Mouse (Mus musculus): ENCODE data around the gene Kcnd2.
"Not testable (repeated sequence)": the region's sequence is repeated elsewhere in the genome, so short reads cannot be mapped to it uniquely, and the experiment has no call there.

Gene Kcnd2

GRCm38 (mm10) chr6:21215491-21216191, at the start of gene Kcnd2:
Kcnd2 (plus strand) TSS chr6:21215503.
- DNase-seq, result no peak

DNA sequence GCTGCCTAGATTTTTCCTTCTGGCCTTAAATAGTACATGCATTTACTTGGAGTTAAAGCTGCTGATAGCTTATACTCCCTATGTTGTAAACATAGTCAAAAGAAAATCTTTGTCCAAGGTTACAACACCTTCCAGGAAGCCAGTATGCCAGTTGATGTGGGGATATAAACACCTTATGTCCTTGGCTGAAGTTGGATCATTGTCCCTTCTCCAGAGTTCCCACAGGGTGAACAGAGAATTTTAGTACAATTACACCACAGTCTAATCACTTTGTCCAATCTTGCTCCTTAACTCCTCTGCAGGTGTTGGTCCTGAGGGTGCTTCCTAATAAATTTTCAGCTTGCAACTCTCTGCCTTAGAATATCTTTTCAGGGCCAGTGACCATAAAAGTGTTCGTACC, 48.7 kb upstream of the Kcnd2 start:
- no peak for DNase-seq

DNA sequence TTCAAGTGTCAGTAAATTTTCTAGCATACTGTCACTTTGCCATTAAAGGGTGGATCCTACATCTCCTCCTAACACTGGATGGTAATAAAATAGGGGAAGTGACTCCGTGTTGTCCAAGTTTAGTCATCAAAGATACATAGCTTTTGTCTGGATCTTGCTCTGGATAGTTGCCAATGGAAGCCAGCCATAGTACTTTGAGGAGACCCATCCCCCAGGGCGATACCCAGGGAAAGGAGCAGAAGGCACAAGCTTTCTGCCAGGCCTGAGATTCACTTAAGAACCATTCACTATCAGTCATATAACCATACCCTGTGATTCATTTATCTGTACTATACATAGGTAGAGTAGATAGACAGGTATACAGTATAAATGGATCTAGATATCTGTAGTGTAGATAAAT, 20.0 kb upstream of the Kcnd2 start:
- no peak for DNase-seq

- peak; percentile 7 to 51 for DNase-seq
Observed at GRCm38 (mm10) chr6:21213865-21214672, 1.2 kb upstream of the Kcnd2 start.

DNA sequence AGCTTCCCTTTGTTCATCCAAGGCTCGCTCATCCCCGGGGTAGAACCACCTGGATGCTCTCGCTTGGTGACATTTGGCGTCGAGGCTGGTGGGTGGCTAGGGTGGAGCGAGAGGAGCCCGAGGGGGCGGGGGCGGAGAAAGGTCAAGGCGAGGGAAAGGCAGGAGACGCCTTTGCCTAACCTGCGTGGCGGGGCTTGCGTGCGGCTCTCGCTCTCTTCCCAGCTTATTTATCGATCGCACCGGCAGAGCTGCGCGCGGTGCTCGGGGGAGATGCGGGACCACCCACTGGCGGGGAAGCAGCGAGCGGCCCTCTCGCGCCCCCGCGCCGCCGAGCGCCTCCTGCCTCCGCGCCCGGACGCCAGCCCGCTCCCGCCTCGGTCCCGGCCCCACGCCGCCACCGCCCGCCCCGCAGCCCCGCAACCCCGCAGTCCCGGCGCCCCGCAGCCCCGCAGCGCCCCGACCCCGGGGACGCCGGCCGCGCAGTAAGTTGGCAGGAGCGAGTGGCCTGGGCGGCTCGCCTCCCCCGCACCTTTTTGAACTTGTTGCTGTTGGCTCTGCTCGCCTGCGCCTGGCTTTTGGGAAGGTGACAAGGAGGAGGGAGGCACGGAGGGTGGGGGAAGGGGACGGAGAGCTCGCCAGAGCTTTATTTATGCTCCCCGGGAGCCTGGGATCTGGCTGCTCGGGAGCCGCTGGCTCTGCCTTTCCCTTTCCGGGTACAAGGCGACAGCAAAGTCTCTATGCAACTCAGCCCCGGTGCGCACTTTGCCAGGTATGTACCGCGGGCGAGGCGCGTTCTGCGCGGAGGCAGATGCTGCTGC, 421 bp upstream of the Kcnd2 start:
- DNase-seq, result peak in 1 of 2 experiments; percentile 4

GRCm38 (mm10) chr6:21216206-21217020, 1.1 kb downstream of the Kcnd2 start:
- no peak for DNase-seq

DNA sequence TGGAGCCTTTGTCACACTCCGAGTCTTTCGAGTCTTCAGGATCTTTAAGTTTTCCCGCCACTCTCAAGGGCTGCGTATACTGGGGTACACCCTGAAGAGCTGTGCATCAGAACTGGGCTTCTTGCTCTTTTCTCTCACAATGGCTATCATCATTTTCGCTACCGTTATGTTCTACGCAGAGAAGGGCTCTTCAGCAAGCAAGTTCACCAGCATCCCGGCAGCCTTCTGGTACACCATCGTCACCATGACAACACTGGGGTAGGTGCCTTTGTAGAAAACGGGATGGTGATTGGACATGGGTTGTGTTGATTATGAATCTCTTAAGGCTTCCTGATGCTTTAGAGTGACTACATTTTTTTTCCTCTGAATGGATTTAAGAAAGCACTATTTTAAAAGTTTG, 1.9 kb downstream of the Kcnd2 start:
- DNase-seq, result no peak

GRCm38 (mm10) chr6:21226124-21226523, 10.8 kb downstream of the Kcnd2 start:
- no peak for DNase-seq

DNA sequence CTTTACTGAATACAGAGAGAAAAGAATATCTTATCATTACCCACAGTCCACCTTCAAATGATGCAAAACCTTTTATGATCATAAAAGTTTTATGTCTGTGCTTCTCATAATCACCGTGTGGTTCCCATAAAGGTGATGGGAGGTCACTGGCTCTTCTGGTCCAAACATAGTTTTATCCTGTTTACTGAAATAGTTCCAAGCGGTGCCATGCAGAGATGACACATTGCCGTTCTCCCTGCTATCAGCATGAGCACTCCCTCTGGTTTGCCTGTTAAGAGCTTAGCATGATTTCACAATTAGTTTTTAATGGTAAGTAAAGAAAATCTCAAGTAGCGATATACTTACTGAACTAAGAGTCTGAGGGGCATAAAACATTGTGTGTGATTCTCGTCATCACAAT, 43.7 kb downstream of the Kcnd2 start:
- no peak for DNase-seq

GRCm38 (mm10) chr6:21267897-21268296, 52.6 kb downstream of the Kcnd2 start:
- DNase-seq, result no peak

- DNase-seq, result no peak
Observed at GRCm38 (mm10) chr6:21277343-21277933, 62.1 kb downstream of the Kcnd2 start.

DNA sequence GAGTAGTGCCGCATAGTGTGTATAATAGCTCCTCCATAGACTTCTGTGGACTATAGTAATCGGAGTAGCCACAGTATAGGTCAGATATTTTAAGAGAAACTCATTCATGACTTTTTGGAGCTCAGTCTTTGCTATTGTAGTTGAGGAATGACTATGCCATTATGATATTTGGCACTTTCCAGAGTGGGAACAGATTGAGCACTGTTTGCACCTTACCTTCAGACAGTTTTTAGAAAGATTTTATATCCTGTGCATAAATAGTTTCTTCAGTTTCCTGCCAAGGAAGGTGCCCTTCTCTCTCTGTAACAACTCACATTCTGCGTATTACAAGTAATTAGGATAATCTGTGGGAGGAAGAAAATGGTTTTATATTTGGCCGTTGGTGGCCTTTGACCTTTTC, 89.6 kb downstream of the Kcnd2 start:
- DNase-seq, result no peak

DNA sequence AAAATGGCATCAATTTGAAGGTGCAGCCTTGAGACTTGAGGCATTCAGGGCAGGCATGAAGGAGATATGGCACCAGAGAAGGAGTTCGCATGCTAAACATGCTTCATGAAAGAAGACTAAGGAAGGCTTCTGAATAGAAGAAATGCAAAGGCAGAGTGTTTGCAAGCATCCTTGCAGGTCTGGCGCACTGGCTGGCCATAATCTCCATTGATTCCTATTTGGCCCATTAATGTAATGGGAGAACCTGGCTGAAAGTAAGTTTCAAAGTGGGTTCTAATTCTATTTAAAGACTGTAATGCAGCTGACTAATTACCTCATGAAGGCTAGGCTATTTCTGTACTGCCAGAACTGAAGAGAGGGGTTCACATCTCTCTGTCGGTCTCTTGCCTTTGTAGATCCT, 94.9 kb downstream of the Kcnd2 start:
- no peak for DNase-seq

GRCm38 (mm10) chr6:21321407-21321806, 106.1 kb downstream of the Kcnd2 start:
- DNase-seq, result no peak

- no peak for DNase-seq
Observed at GRCm38 (mm10) chr6:21322211-21322610, 106.9 kb downstream of the Kcnd2 start.

- DNase-seq, result no peak
Observed at GRCm38 (mm10) chr6:21325251-21325650, 109.9 kb downstream of the Kcnd2 start.

- no peak for DNase-seq
Observed at GRCm38 (mm10) chr6:21327081-21327737, 111.9 kb downstream of the Kcnd2 start.

GRCm38 (mm10) chr6:21385298-21385697, 170.0 kb downstream of the Kcnd2 start:
- DNase-seq, result not testable (repeated sequence)

- no peak for DNase-seq
Observed at GRCm38 (mm10) chr6:21391776-21392175, 176.5 kb downstream of the Kcnd2 start.

DNA sequence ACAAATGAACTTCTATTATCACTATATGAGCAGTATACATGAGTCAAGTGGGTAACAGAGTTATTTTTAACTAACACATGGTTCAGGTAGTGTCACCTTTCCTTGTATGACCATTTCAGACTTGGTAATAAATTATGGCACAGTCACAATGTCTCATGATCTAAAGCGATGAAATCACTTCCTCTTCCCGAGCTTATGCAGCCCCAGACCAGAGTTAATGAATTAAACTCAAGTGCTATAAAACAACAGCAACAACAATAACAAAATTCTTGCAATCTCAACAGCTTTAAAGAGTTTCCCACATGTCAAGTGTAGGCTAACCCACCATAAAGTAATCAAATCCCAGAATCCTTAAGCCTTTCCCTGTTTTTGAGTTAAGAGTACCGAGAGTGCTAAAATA, 198.4 kb downstream of the Kcnd2 start:
- no peak for DNase-seq

GRCm38 (mm10) chr6:21418246-21418645, 202.9 kb downstream of the Kcnd2 start:
- no peak for DNase-seq

Data from kidney, adult 8-10 months (tissue).